Mouse (Mus musculus) heart, embryonic 10.5 days (tissue): Measurements from ENCODE around the gene 3110082J24Rik. TPM values are rescaled to one million over a fixed set of nuclear protein-coding genes. Genes with fewer than 3 reads are reported as not detected.
"Not testable (repeated sequence)": the region's sequence is repeated elsewhere in the genome, so short reads cannot be mapped to it uniquely, and the experiment has no call there.

Experiments used
- DNase-seq: peaks from one replicate; pipeline ENCODE4 v3.0.0-alpha.2; 2017; ENCODE audit warnings: low spot score
- H3K27ac ChIP-seq: fragments of 300-500 bp; sonication (generic); 2 replicates; pipeline ENCODE4 v1.5.1; 2016; ENCODE audit warnings: mild to moderate bottlenecking
- H3K27me3 ChIP-seq: fragments of 300-500 bp; sonication (generic); 2 replicates; pipeline ENCODE4 v1.6.1; 2016; ENCODE audit warnings: mild to moderate bottlenecking; ENCODE audit not compliant: poor library complexity, insufficient read depth, severe bottlenecking
- H3K36me3 ChIP-seq: fragments of 300-500 bp; sonication (generic); 2 replicates; pipeline ENCODE4 v1.6.1; 2016; ENCODE audit warnings: mild to moderate bottlenecking, moderate library complexity
- H3K4me1 ChIP-seq: fragments of 300-500 bp; sonication (generic); 2 replicates; pipeline ENCODE4 v1.6.1; 2016; ENCODE audit warnings: mild to moderate bottlenecking
- H3K4me3 ChIP-seq: fragments of 300-500 bp; sonication (generic); 2 replicates; pipeline ENCODE4 v1.5.1; 2016; ENCODE audit warnings: mild to moderate bottlenecking, moderate library complexity
- H3K9me3 ChIP-seq: fragments of 300-500 bp; sonication (generic); 2 replicates; pipeline ENCODE4 v1.6.1; 2016; ENCODE audit warnings: mild to moderate bottlenecking, moderate library complexity
- WGBS: fragments of 180-500 bp; shearing (Covaris S2); methylation state at CpG from one replicate; pipeline ENCODE4 v1.1.7; 2016; 5-methylcytosine and 5-hydroxymethylcytosine counted together
- polyA plus RNA-seq: library from polyadenylated mRNA; unstranded; fragments of >200 nt; fragmentation: Nextera tagmentation; extraction: Ambion mirVana; gene quantifications from 2 replicates; pipeline ENCODE4 v1.2.1, GENCODE M21; 2016

The 3110082J24Rik gene
- polyA plus RNA-seq, 1 experiment from 2014 or later = 0.18 TPM

DNA sequence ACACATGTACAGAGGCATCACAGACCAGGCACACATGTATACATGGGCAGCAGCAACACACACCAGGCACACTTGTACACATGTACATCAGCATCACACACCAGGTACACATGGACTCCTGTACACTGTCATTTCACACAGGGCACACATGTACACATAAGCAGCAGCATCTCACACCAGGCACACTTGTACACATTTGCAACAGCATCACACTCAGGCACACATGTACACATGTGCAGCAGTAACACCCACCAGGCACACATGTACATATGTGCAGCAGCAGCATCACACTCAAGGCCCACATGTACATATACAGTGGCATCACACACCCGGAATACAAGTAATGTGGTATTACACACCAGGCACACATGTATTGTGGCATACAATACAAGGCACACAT, 7.6 kb downstream of the 3110082J24Rik start:
- no peaks in the 10 kb centered on the region for H3K4me1 ChIP-seq
- no peak for DNase-seq
- peaks cover 9% of the 10 kb centered on the region for H3K27me3 ChIP-seq
- no peak overlapping the region for H3K27ac ChIP-seq
- no peaks in the 10 kb centered on the region; the same call in none of the 2 replicates for H3K9me3 ChIP-seq
- H3K4me3 ChIP-seq = no peak overlapping the region
- H3K36me3 ChIP-seq = no peaks in the 10 kb centered on the region
- 84% methylated on average over 1 of the region's 1 CpGs for WGBS

- DNase-seq = no peak
- Histone ChIP-seq H3K27ac (no peak overlapping the region), H3K36me3 (no peaks in the 10 kb centered on the region), H3K4me1 (no peaks in the 10 kb centered on the region), H3K27me3 (no peaks in the 10 kb centered on the region), H3K9me3 (no peaks in the 10 kb centered on the region; the same call in none of the 2 replicates), H3K4me3 (no peak overlapping the region)
- WGBS = 69% methylated on average over 6 of the region's 6 CpGs
Measured at GRCm38 (mm10) chr5:30095731-30096130, 10.2 kb downstream of the 3110082J24Rik start.

DNA sequence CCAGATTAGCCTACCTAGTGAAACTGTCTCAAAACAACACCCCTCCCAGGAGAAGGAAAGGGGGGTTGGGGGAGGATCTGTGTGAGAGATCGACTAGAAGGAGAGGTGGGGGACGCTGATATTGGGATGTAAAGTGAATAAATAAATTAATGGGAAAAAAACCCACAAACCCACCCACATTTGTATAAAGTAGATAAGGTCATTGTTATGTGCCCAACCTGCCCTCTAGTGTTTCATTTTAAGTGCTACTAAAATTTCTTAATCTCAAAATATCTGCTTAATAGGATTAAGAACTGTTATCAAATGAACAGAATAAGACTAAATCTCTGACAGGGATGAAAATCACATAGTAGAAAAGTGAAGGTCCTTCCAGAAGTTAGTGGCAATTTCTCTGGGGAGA, 11.5 kb downstream of the 3110082J24Rik start:
- Histone ChIP-seq H3K27me3 (no peaks in the 10 kb centered on the region), H3K36me3 (no peaks in the 10 kb centered on the region), H3K4me3 (no peak overlapping the region), H3K9me3 (no peaks in the 10 kb centered on the region), H3K27ac (no peak overlapping the region), H3K4me1 (no peaks in the 10 kb centered on the region)
- no peak for DNase-seq
- 47% methylated on average over 2 of the region's 2 CpGs for WGBS

GRCm38 (mm10) chr5:30092701-30093100, 13.2 kb downstream of the 3110082J24Rik start:
- DNase-seq = no peak
- no peaks in the 10 kb centered on the region for H3K27me3 ChIP-seq
- H3K4me3 ChIP-seq = peak overlapping the region; percentile 24; the same call in 1 of the 2 replicates
- no peaks in the 10 kb centered on the region for H3K9me3 ChIP-seq
- no peaks in the 10 kb centered on the region for H3K4me1 ChIP-seq
- H3K27ac ChIP-seq = no peak overlapping the region
- H3K36me3 ChIP-seq = no peaks in the 10 kb centered on the region
- whole genome bisulfite sequencing = 49% methylated on average over 13 of the region's 13 CpGs

- 1% methylated on average over 45 of the region's 45 CpGs for WGBS
- peak within 1 kb of the TSS; percentile 94 for H3K27ac ChIP-seq
- DNase-seq = peak; percentile 96
- peaks cover 3% of the 10 kb centered on the region; the same call in 1 of the 2 replicates for H3K4me1 ChIP-seq
- H3K36me3 ChIP-seq = peaks cover 38% of the 10 kb centered on the region
- no peaks in the 10 kb centered on the region for H3K9me3 ChIP-seq
- H3K27me3 ChIP-seq = no peaks in the 10 kb centered on the region
- peak within 1 kb of the TSS; percentile 77 for H3K4me3 ChIP-seq
Measured at GRCm38 (mm10) chr5:30072825-30073821, 32.8 kb downstream of the 3110082J24Rik start, which contains the start of gene Tyms. Tyms (minus strand) TSS chr5:30073617.

DNA sequence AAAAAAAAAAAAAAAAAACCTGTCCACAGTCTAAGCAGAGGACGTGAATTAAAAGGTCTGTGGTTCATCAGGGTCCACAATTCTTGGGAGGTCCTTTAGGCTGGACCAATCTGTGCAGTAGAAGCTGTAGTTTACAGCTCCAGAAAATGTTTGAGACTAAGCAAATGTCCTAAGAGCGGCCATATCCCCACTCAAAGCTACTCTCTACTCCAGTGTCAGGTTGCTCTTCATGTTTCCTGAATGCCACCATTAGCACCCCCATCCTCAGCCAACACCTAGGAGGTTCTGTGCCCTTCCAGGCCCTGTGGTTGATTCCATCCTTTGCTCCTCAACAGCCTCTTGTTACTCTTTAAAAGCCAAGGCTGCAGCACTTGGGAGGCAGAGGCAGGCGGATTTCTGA, 33.5 kb downstream of the 3110082J24Rik start:
- peaks cover 45% of the 10 kb centered on the region for H3K36me3 ChIP-seq
- no peaks in the 10 kb centered on the region for H3K9me3 ChIP-seq
- DNase-seq = no peak
- 57% methylated on average over 3 of the region's 3 CpGs for WGBS
- H3K27me3 ChIP-seq = no peaks in the 10 kb centered on the region
- peaks cover 3% of the 10 kb centered on the region; the same call in 1 of the 2 replicates for H3K4me1 ChIP-seq
- H3K27ac ChIP-seq = peak overlapping the region; percentile 94
- peak overlapping the region; percentile 77 for H3K4me3 ChIP-seq

- Histone ChIP-seq H3K9me3 (no peaks in the 10 kb centered on the region), H3K27ac (no peak overlapping the region), H3K36me3 (peaks cover 52% of the 10 kb centered on the region), H3K27me3 (no peaks in the 10 kb centered on the region), H3K4me1 (peaks cover 3% of the 10 kb centered on the region; the same call in 1 of the 2 replicates), H3K4me3 (peak overlapping the region; percentile 77)
- DNase-seq = no peak
- WGBS = 77% methylated on average over 6 of the region's 6 CpGs
Measured at GRCm38 (mm10) chr5:30071677-30072076, 34.2 kb downstream of the 3110082J24Rik start.

GRCm38 (mm10) chr5:30067726-30068125, 38.2 kb downstream of the 3110082J24Rik start:
- Histone ChIP-seq H3K27me3 (no peaks in the 10 kb centered on the region), H3K27ac (no peak overlapping the region), H3K4me3 (no peak overlapping the region), H3K9me3 (no peaks in the 10 kb centered on the region), H3K36me3 (peaks cover 90% of the 10 kb centered on the region), H3K4me1 (peaks cover 3% of the 10 kb centered on the region; the same call in 1 of the 2 replicates)
- DNase-seq = no peak
- 81% methylated on average over 6 of the region's 6 CpGs for WGBS

GRCm38 (mm10) chr5:30059607-30060006, 46.3 kb downstream of the 3110082J24Rik start:
- WGBS = 78% methylated on average over 5 of the region's 5 CpGs

DNA sequence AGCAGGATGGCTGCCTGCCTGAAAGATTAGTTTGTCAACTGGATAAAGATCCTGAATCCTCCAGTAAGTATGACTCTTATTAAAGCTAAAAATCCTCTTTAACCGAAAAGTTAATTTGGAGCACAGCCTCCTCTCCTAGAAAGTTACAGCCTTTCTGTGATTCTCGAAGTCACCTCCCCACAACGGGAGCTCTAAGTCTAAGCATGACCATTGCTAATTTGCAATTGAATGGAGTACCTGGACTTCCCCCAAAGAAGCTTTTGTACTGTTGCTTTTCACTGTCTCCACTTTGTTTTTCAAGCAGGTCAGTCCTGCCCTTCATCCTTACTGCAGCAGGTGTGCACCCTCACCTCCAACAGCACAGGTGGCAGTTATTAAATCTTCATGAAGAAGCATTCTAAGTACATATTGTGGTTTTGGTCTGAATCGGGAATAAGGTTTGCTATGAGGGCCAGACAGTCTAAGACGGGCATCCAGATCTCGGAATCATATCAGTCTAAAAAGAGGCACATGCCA, 47.6 kb downstream of the 3110082J24Rik start:
- H3K9me3 ChIP-seq = no peaks in the 10 kb centered on the region
- H3K36me3 ChIP-seq = peaks cover 44% of the 10 kb centered on the region
- 90% methylated on average over 6 of the region's 6 CpGs for WGBS
- H3K27ac ChIP-seq = no peak overlapping the region
- H3K4me1 ChIP-seq = no peaks in the 10 kb centered on the region
- H3K4me3 ChIP-seq = no peak overlapping the region
- no peak for DNase-seq
- no peaks in the 10 kb centered on the region for H3K27me3 ChIP-seq

More at GRCm38 (mm10) chr5:30059607-30060006, 46.3 kb downstream of the 3110082J24Rik start:
- peaks cover 57% of the 10 kb centered on the region for H3K36me3 ChIP-seq
- H3K4me1 ChIP-seq, H3K27me3 ChIP-seq, H3K4me3 ChIP-seq, H3K9me3 ChIP-seq, H3K27ac ChIP-seq: not testable (repeated sequence)
- peak; percentile 59 for DNase-seq

Other genes starting within 250 kb of the 3110082J24Rik start
- gene Il6, start 93.0 kb downstream of the 3110082J24Rik start, polyA plus RNA-seq = 0.15 TPM in 1 of 2 replicates, not detected in the other
- 184 and 286 TPM in 2 replicates for gene Tyms, start 32.5 kb downstream of the 3110082J24Rik start, polyA plus RNA-seq
- gene Garem2, start 925 bp downstream of the 3110082J24Rik start, polyA plus RNA-seq = 0.27 and 0.39 TPM in 2 replicates
- gene Hadha, start 49.1 kb upstream of the 3110082J24Rik start, polyA plus RNA-seq = 136 and 210 TPM in 2 replicates
- 207 and 288 TPM in 2 replicates for gene Hadhb, start 49.2 kb upstream of the 3110082J24Rik start, polyA plus RNA-seq
- 0.16 and 0.17 TPM in 2 replicates for gene Adgrf3, start 99.6 kb upstream of the 3110082J24Rik start, polyA plus RNA-seq
- 23.3 and 25.6 TPM in 2 replicates for gene Selenoi, start 126.5 kb upstream of the 3110082J24Rik start, polyA plus RNA-seq
- 0.15 and 0.64 TPM in 2 replicates for gene Drc1, start 175.3 kb upstream of the 3110082J24Rik start, polyA plus RNA-seq